Mouse (Mus musculus) ES-Bruce4 (cell line): ENCODE data around the gene H2-Oa. TPM values are rescaled to one million over a fixed set of nuclear protein-coding genes. Genes with fewer than 3 reads are reported as not detected.

ENCODE experiments used
- H3K27ac ChIP-seq: 2 replicates; pipeline ENCODE4 v1.5.1; 2012; ENCODE audit warnings: low read length, inconsistent platforms; ENCODE audit not compliant: insufficient read depth
- H3K27me3 ChIP-seq: 2 replicates; pipeline ENCODE4 v1.6.1; 2012; ENCODE audit warnings: mild to moderate bottlenecking, low read length, inconsistent platforms; ENCODE audit not compliant: control insufficient read depth, poor library complexity, insufficient read depth, severe bottlenecking
- H3K36me3 ChIP-seq: 2 replicates; pipeline ENCODE4 v1.6.1; 2012; ENCODE audit warnings: inconsistent platforms, mild to moderate bottlenecking, low read length, moderate library complexity; ENCODE audit not compliant: control insufficient read depth, poor library complexity, insufficient read depth, severe bottlenecking
- H3K4me1 ChIP-seq: one replicate; pipeline ENCODE4 v1.8.1; 2011; ENCODE audit warnings: low read length; ENCODE audit not compliant: control insufficient read depth, insufficient read depth
- H3K4me3 ChIP-seq: 2 replicates; pipeline ENCODE4 v1.5.1; 2011; ENCODE audit warnings: low read depth, mild to moderate bottlenecking, low read length
- H3K9ac ChIP-seq: 2 replicates; pipeline ENCODE4 v1.6.1; 2012; ENCODE audit warnings: low read depth, mild to moderate bottlenecking, inconsistent platforms; ENCODE audit not compliant: poor library complexity, severe bottlenecking
- H3K9me3 ChIP-seq: replicated peaks from 2 replicates; pipeline ENCODE4 v1.6.1; 2012; ENCODE audit warnings: mild to moderate bottlenecking, low read length, inconsistent platforms; ENCODE audit not compliant: control insufficient read depth, poor library complexity, insufficient read depth, severe bottlenecking
- CTCF ChIP-seq: IDR thresholded peaks from one replicate; pipeline ENCODE4 v1.8.1; 2011; ENCODE audit warnings: low read depth, low read length
- EP300 ChIP-seq: IDR thresholded peaks from 2 replicates; pipeline ENCODE4 v1.6.1; 2011; ENCODE audit warnings: low read depth, low read length; ENCODE audit not compliant: insufficient read depth
- POLR2A ChIP-seq: IDR thresholded peaks from one replicate; pipeline ENCODE4 v1.8.1; 2011; ENCODE audit warnings: low read length; ENCODE audit not compliant: insufficient read depth
- polyA plus RNA-seq: library from polyadenylated mRNA; stranded (reverse); fragments of >200 nt; gene quantifications from 2 replicates; pipeline ENCODE4 v1.2.4, GENCODE M21; 2011; ENCODE audit warnings: low read depth; ENCODE audit not compliant: missing spikeins, insufficient read depth, insufficient read length

H2-Oa gene
- polyA plus RNA-seq, 1 experiment, result not detected

DNA sequence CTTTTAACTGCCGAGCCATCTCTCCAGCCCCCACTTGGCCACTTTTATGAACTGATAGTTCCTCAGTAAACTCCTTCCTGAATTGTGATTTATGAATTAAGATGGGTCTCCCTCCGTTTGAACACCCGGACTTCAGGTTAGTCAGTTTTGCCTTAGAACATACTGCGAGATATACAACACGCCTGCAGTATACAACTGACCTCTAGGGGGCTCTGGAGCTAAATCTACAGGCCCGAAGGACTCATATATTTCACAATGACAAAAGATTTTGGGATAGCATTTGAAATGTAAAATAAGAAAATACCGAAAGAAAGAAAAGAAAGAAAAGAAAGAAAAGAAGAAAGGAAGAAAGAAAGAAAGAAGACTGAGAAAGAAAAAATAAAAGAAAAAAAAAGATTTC lies 16.9 kb upstream of the H2-Oa start:
- TF ChIP-seq POLR2A (no peak), CTCF (no peak), EP300 (no peak)
- no peaks in the 10 kb centered on the region for H3K9me3 ChIP-seq
- no peak overlapping the region for H3K27ac ChIP-seq
- no peak overlapping the region for H3K4me3 ChIP-seq
- H3K36me3 ChIP-seq, result no peaks in the 10 kb centered on the region
- peaks cover 2% of the 10 kb centered on the region for H3K4me1 ChIP-seq
- no peaks in the 10 kb centered on the region for H3K27me3 ChIP-seq
- no peak overlapping the region for H3K9ac ChIP-seq

GRCm38 (mm10) chr17:34077549-34077948 lies 14.6 kb upstream of the H2-Oa start:
- Histone ChIP-seq H3K4me1 (peaks cover 2% of the 10 kb centered on the region), H3K9ac (no peak overlapping the region), H3K36me3 (no peaks in the 10 kb centered on the region), H3K27ac (no peak overlapping the region), H3K27me3 (no peaks in the 10 kb centered on the region), H3K4me3 (no peak overlapping the region), H3K9me3 (no peaks in the 10 kb centered on the region)
- TF ChIP-seq CTCF, result peak; percentile 54
- no peak for TF ChIP-seq EP300

- Histone ChIP-seq H3K4me3 (no peak overlapping the region), H3K27me3 (no peaks in the 10 kb centered on the region), H3K36me3 (no peaks in the 10 kb centered on the region), H3K27ac (no peak overlapping the region), H3K9ac (no peak overlapping the region), H3K4me1 (peaks cover 2% of the 10 kb centered on the region), H3K9me3 (no peaks in the 10 kb centered on the region)
- TF ChIP-seq EP300, result no peak
- no peak for TF ChIP-seq POLR2A
Observed at GRCm38 (mm10) chr17:34078148-34078547, 14.0 kb upstream of the H2-Oa start.

DNA sequence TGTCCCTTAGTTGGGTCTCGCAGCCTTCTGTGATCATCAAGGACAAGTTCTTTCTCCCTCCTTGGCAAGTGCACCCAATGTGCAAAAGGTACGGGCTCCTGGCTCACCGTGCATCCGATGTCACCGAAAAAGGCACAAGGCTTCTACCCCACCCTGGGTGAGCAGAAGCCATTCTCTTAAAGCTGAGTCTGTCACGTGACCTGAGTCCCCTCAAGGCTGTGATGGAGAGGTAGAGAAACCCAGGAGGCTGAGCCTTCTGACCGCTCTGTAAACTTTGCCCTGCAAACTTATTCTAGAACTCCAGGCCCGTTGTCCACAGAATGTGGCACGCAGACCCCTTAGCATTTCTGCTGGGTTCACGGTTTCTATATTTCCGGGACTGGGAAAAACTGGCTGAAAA lies 13.1 kb upstream of the H2-Oa start:
- Histone ChIP-seq H3K27ac (no peak overlapping the region), H3K9ac (no peak overlapping the region), H3K9me3 (no peaks in the 10 kb centered on the region), H3K36me3 (no peaks in the 10 kb centered on the region), H3K4me3 (no peak overlapping the region), H3K27me3 (no peaks in the 10 kb centered on the region), H3K4me1 (peaks cover 4% of the 10 kb centered on the region)
- TF ChIP-seq EP300 (no peak), CTCF (no peak), POLR2A (no peak)

DNA sequence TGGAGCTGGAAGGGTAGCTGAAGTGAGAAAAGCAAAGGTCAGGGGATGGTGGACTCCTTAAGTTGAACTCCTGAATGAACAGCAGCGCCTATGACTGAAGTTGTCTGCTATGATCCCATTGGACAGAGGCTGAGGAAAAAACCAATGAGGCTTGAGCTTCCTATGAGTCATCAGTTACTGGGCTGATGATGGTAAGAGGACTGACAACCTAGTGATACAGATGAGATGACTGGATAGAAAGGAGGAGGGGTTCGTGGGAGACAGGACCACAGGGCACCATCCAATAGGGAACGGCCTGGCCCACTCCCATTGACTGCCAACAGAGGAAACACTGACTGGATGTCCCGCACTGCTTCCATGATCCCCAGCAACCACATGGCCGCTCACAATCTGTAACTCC lies 12.5 kb upstream of the H2-Oa start:
- H3K36me3 ChIP-seq, result no peaks in the 10 kb centered on the region
- TF ChIP-seq POLR2A (no peak), EP300 (no peak), CTCF (no peak)
- H3K9ac ChIP-seq, result no peak overlapping the region
- H3K4me3 ChIP-seq, result no peak overlapping the region
- H3K27me3 ChIP-seq, result no peaks in the 10 kb centered on the region
- H3K27ac ChIP-seq, result no peak overlapping the region
- no peaks in the 10 kb centered on the region for H3K9me3 ChIP-seq
- peaks cover 4% of the 10 kb centered on the region for H3K4me1 ChIP-seq

DNA sequence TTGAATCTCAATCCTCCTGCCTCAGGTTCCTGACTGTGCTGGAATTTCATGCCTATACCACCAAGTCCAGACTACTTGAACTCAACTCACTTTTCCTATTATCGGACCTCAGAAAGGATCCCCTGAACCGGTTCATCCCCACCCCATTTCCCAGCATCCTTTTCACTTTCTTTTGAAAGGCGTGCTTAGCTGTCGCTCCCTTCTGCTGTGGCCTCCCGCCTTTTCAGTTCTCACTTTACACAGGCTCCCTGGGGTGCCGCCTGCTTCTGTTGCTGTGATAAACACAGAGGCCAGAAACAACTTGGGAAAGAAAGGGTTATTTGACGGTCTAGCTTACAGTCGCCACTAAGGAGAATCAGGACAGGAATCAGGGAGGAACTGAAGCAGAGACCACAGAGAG lies 9.0 kb upstream of the H2-Oa start:
- peaks cover 4% of the 10 kb centered on the region for H3K4me1 ChIP-seq
- no peak overlapping the region for H3K4me3 ChIP-seq
- H3K27me3 ChIP-seq, result no peaks in the 10 kb centered on the region
- H3K36me3 ChIP-seq, result no peaks in the 10 kb centered on the region
- no peaks in the 10 kb centered on the region for H3K9me3 ChIP-seq
- no peak for TF ChIP-seq POLR2A
- no peak for TF ChIP-seq EP300
- TF ChIP-seq CTCF, result no peak
- H3K9ac ChIP-seq, result no peak overlapping the region
- no peak overlapping the region for H3K27ac ChIP-seq
